7 mouse cellular contexts compared by ENCODE assay signal in genomic region chr1:91344921-91345685, GRCm38 (mm10). TPM values are rescaled to one million over a fixed set of nuclear protein-coding genes. Genes with fewer than 3 reads are reported as not detected.
DNase-seq lines count a peak whose midpoint lies in the region; ATAC-seq and TF ChIP-seq lines count a peak whose summit lies in the region.

No protein-coding gene starts in this region.

- WGBS in forebrain, embryonic 13.5 days: 3% methylated on average over 68 of the region's 68 CpGs
- 2% methylated on average over 68 of the region's 68 CpGs for WGBS in intestine, embryonic 15.5 days
- 5% methylated on average over 59 of the region's 68 CpGs for WGBS in liver, postnatal 0 days (ENCODE audit: insufficient replicate concordance)

- H3K36me3 ChIP-seq in forebrain, embryonic 13.5 days (ENCODE audit: poor library complexity, severe bottlenecking): no peaks in the 10 kb centered on the region
- no peaks in the 10 kb centered on the region for H3K36me3 ChIP-seq in intestine, embryonic 15.5 days
- H3K36me3 ChIP-seq in liver, postnatal 0 days (replicated peaks; ENCODE audit: insufficient read depth, low read length): no peaks in the 10 kb centered on the region

- no peak for ATAC-seq in forebrain, embryonic 13.5 days
- peak; percentile 34 for ATAC-seq in intestine, embryonic 15.5 days
- ATAC-seq in liver, postnatal 0 days: peak; percentile 29

- peaks cover 12% of the 10 kb centered on the region for H3K4me1 ChIP-seq in forebrain, embryonic 13.5 days
- peaks cover 12% of the 10 kb centered on the region; the same call in 1 of the 2 replicates for H3K4me1 ChIP-seq in intestine, embryonic 15.5 days (replicated peaks)
- H3K4me1 ChIP-seq in liver, postnatal 0 days (ENCODE audit: insufficient read depth): no peaks in the 10 kb centered on the region

- no peak overlapping the region for H3K9ac ChIP-seq in forebrain, embryonic 13.5 days
- H3K9ac ChIP-seq in intestine, embryonic 15.5 days: no peak overlapping the region
- no peak overlapping the region for H3K9ac ChIP-seq in liver, postnatal 0 days (replicated peaks)

- no peak overlapping the region for H3K27ac ChIP-seq in forebrain, embryonic 13.5 days
- H3K27ac ChIP-seq in intestine, embryonic 15.5 days: no peak overlapping the region
- H3K27ac ChIP-seq in liver, postnatal 0 days (ENCODE audit: low read depth): no peak overlapping the region

- H3K9me3 ChIP-seq in forebrain, embryonic 13.5 days (replicated peaks): no peaks in the 10 kb centered on the region
- no peaks in the 10 kb centered on the region for H3K9me3 ChIP-seq in intestine, embryonic 15.5 days
- H3K9me3 ChIP-seq in liver, postnatal 0 days (ENCODE audit: low read length): no peaks in the 10 kb centered on the region

- peak; percentile 29; the same call in 1 of the 2 replicates for TF ChIP-seq CTCF in liver, postnatal 0 days (IDR thresholded peaks at IDR 0.05; ENCODE audit: low read depth)

- H3K27me3 ChIP-seq in forebrain, embryonic 13.5 days: peaks cover 49% of the 10 kb centered on the region
- H3K27me3 ChIP-seq in intestine, embryonic 15.5 days (replicated peaks): peaks cover 44% of the 10 kb centered on the region
- peaks cover 46% of the 10 kb centered on the region for H3K27me3 ChIP-seq in liver, postnatal 0 days (ENCODE audit: insufficient read depth, low read length)

- no peak for TF ChIP-seq EP300 in liver, postnatal 0 days (IDR thresholded peaks at IDR 0.05; ENCODE audit: low read depth)

- peak; percentile 29 for DNase-seq in lung, postnatal 10 days
- no peak for DNase-seq in lung, adult 18-20 months
- peak; percentile 29 for DNase-seq in liver, postnatal 0 days
- DNase-seq in spleen, postnatal 10 days (ENCODE audit: low spot score in 2 of 2): no peak
- no peak for DNase-seq in right cerebral cortex, adult 2 months (ENCODE audit: low spot score in 2 of 2)

- peak overlapping the region; percentile 30 for H3K4me3 ChIP-seq in forebrain, embryonic 13.5 days
- H3K4me3 ChIP-seq in intestine, embryonic 15.5 days (replicated peaks): peak overlapping the region; percentile 32
- H3K4me3 ChIP-seq in liver, postnatal 0 days (ENCODE audit: low read depth, low read length): no peak overlapping the region

- H3K4me2 ChIP-seq in forebrain, embryonic 13.5 days: peak overlapping the region; percentile 53
- H3K4me2 ChIP-seq in intestine, embryonic 15.5 days (replicated peaks): peak overlapping the region; percentile 59
- H3K4me2 ChIP-seq in liver, postnatal 0 days (ENCODE audit: low read depth, low read length): no peak overlapping the region

RNA-seq across cellular contexts. Expression of gene Klhl30, which starts 5.7 kb away (rescaled TPM):
- 0.05 TPM in 1 of 2 replicates, not detected in the other for polyA plus RNA-seq in forebrain, embryonic 13.5 days (2015; fragmentation: Nextera tagmentation; extraction: Ambion mirVana)
- 0.44 and 0.53 TPM in 2 replicates for polyA plus RNA-seq in intestine, embryonic 15.5 days (2015; fragmentation: Nextera tagmentation; extraction: Ambion mirVana)
- polyA plus RNA-seq in liver, postnatal 0 days (2015; fragmentation: Nextera tagmentation; extraction: Ambion mirVana): 0.06 and 0.12 TPM in 2 replicates

RNA-seq across cellular contexts. Expression of gene Erfe, which starts 21.1 kb away (rescaled TPM):
- polyA plus RNA-seq in forebrain, embryonic 13.5 days (2015; fragmentation: Nextera tagmentation; extraction: Ambion mirVana): 0.54 and 0.67 TPM in 2 replicates
- 9.5 and 10.0 TPM in 2 replicates for polyA plus RNA-seq in intestine, embryonic 15.5 days (2015; fragmentation: Nextera tagmentation; extraction: Ambion mirVana)
- 0.95 and 1.3 TPM in 2 replicates for polyA plus RNA-seq in liver, postnatal 0 days (2015; fragmentation: Nextera tagmentation; extraction: Ambion mirVana)

RNA-seq across cellular contexts. Expression of gene Espnl, which starts 23.2 kb away (rescaled TPM):
- polyA plus RNA-seq in forebrain, embryonic 13.5 days (2015; fragmentation: Nextera tagmentation; extraction: Ambion mirVana): 0.05 TPM in 1 of 2 replicates, not detected in the other
- polyA plus RNA-seq in intestine, embryonic 15.5 days (2015; fragmentation: Nextera tagmentation; extraction: Ambion mirVana): 0.04 TPM in 2 replicates
- polyA plus RNA-seq in liver, postnatal 0 days (2015; fragmentation: Nextera tagmentation; extraction: Ambion mirVana): 0.04 TPM in 1 of 2 replicates, not detected in the other

RNA-seq across cellular contexts. Expression of gene Scly, which starts 47.0 kb away (rescaled TPM):
- 10.0 and 10.9 TPM in 2 replicates for polyA plus RNA-seq in forebrain, embryonic 13.5 days (2015; fragmentation: Nextera tagmentation; extraction: Ambion mirVana)
- polyA plus RNA-seq in intestine, embryonic 15.5 days (2015; fragmentation: Nextera tagmentation; extraction: Ambion mirVana): 18.6 and 21.7 TPM in 2 replicates
- 26.3 and 26.5 TPM in 2 replicates for polyA plus RNA-seq in liver, postnatal 0 days (2015; fragmentation: Nextera tagmentation; extraction: Ambion mirVana)

RNA-seq across cellular contexts. Expression of gene Ilkap, which starts 53.5 kb away (rescaled TPM):
- polyA plus RNA-seq in forebrain, embryonic 13.5 days (2015; fragmentation: Nextera tagmentation; extraction: Ambion mirVana): 162 and 181 TPM in 2 replicates
- 119 and 128 TPM in 2 replicates for polyA plus RNA-seq in intestine, embryonic 15.5 days (2015; fragmentation: Nextera tagmentation; extraction: Ambion mirVana)
- 40.3 and 42.8 TPM in 2 replicates for polyA plus RNA-seq in liver, postnatal 0 days (2015; fragmentation: Nextera tagmentation; extraction: Ambion mirVana)

Comparison
In these comparisons a context has a peak if more than half of its experiments do, and no peak if none do; other contexts are left out.
1. DNase-seq: peak in lung, postnatal 10 days (single experiment) and liver, postnatal 0 days (single experiment); none in lung, adult 18-20 months (0 of 2), spleen, postnatal 10 days (0 of 2) and right cerebral cortex, adult 2 months (0 of 2).